ENCODE assay signal across 8 mouse cellular contexts in genomic region chr12:17011100-17011870, GRCm38 (mm10). TPM values are rescaled to one million over a fixed set of nuclear protein-coding genes. Genes with fewer than 3 reads are reported as not detected.
DNase-seq lines count a peak whose midpoint lies in the region; ATAC-seq and TF ChIP-seq lines count a peak whose summit lies in the region.

Gene 2410004P03Rik (minus strand): TSS chr12:17011727.

- peak; percentile 75 for ATAC-seq in forebrain, postnatal 0 days

- H3K27ac ChIP-seq in cerebellum, adult 2 months (ENCODE audit: insufficient read depth, low read length) = no peak within 1 kb of the TSS
- H3K27ac ChIP-seq in forebrain, postnatal 0 days (ENCODE audit: low read depth, low read length) = no peak within 1 kb of the TSS; the same call in 1 of the 2 replicates
- H3K27ac ChIP-seq in hindbrain, embryonic 10.5 days = peak within 1 kb of the TSS; percentile 24

- no peak for TF ChIP-seq POLR2A in cerebellum, adult 2 months (IDR thresholded peaks at IDR 0.05; ENCODE audit: borderline replicate concordance, insufficient read depth, low read length)

- TF ChIP-seq CTCF in cerebellum, adult 2 months (IDR thresholded peaks at IDR 0.05; ENCODE audit: borderline replicate concordance, insufficient read depth, low read depth, low read length) = peak; percentile 65
- TF ChIP-seq CTCF in forebrain, postnatal 0 days (IDR thresholded peaks at IDR 0.05; ENCODE audit: low read depth) = peak; percentile 81

- no peaks in the 10 kb centered on the region for H3K4me1 ChIP-seq in cerebellum, adult 2 months (ENCODE audit: control insufficient read depth, insufficient read depth, low read length)
- H3K4me1 ChIP-seq in forebrain, postnatal 0 days (ENCODE audit: insufficient read depth) = no peaks in the 10 kb centered on the region
- H3K4me1 ChIP-seq in hindbrain, embryonic 10.5 days (replicated peaks) = peaks cover 9% of the 10 kb centered on the region

- no peaks in the 10 kb centered on the region for H3K36me3 ChIP-seq in forebrain, postnatal 0 days (ENCODE audit: insufficient read depth)
- H3K36me3 ChIP-seq in hindbrain, embryonic 10.5 days = no peaks in the 10 kb centered on the region

- no peaks in the 10 kb centered on the region for H3K9me3 ChIP-seq in forebrain, postnatal 0 days (ENCODE audit: low read length)
- peaks cover 15% of the 10 kb centered on the region; the same call in 1 of the 2 replicates for H3K9me3 ChIP-seq in hindbrain, embryonic 10.5 days

- peak; percentile 80 for DNase-seq in Muller cell, postnatal 12 days (ENCODE audit: inconsistent ontology term)
- peak; percentile 48 to 64 for DNase-seq in cerebellum, adult 2 months
- DNase-seq in forebrain, postnatal 0 days = peak; percentile 72
- peak; percentile 89 for DNase-seq in hindbrain, embryonic 10.5 days (ENCODE audit: low spot score)
- peak; percentile 55 to 67 for DNase-seq in layer of hippocampus, postnatal 14 days (ENCODE audit: low spot score in 2 of 2)
- DNase-seq in lung, postnatal 36 days = peak; percentile 90
- peak; percentile 85 for DNase-seq in retina, embryonic 14.5 days (ENCODE audit: low spot score)
- DNase-seq in thymus, postnatal 4 days = peak; percentile 92

- peak within 1 kb of the TSS; percentile 53 for H3K4me2 ChIP-seq in forebrain, postnatal 0 days (ENCODE audit: low read depth)

- peak within 1 kb of the TSS; percentile 17 for H3K4me3 ChIP-seq in cerebellum, adult 2 months (replicated peaks; ENCODE audit: insufficient read depth, low read depth, low read length)
- H3K4me3 ChIP-seq in forebrain, postnatal 0 days (ENCODE audit: low read depth, low read length) = peak within 1 kb of the TSS; percentile 33
- peak within 1 kb of the TSS; percentile 55 for H3K4me3 ChIP-seq in hindbrain, embryonic 10.5 days

- H3K27me3 ChIP-seq in cerebellum, adult 2 months (ENCODE audit: control insufficient read depth, insufficient read depth, low read length) = no peaks in the 10 kb centered on the region
- no peaks in the 10 kb centered on the region for H3K27me3 ChIP-seq in forebrain, postnatal 0 days (ENCODE audit: insufficient read depth, low read length)
- 0 out of 2 replicates have a peak, but pooled peaks cover 7% of the 10 kb centered on the region for H3K27me3 ChIP-seq in hindbrain, embryonic 10.5 days (ENCODE audit: insufficient read depth, poor library complexity, severe bottlenecking)

- H3K9ac ChIP-seq in forebrain, postnatal 0 days = peak within 1 kb of the TSS; percentile 41; the same call in 1 of the 2 replicates

- 6% methylated on average over 29 of the region's 29 CpGs for WGBS in cerebellum, adult 2 months
- WGBS in forebrain, postnatal 0 days = 8% methylated on average over 29 of the region's 29 CpGs
- WGBS in hindbrain, embryonic 10.5 days = 7% methylated on average over 29 of the region's 29 CpGs

RNA-seq across cellular contexts. Expression of gene 2410004P03Rik, which starts in this region (rescaled TPM):
- polyA plus RNA-seq in cerebellum, adult 2 months (2012; rRNA removed) = 0.90 and 1.1 TPM in 2 replicates
- total RNA-seq in forebrain, postnatal 0 days (2014; rRNA removed) = 8.5 and 9.2 TPM in 2 replicates
- 8.5 and 9.4 TPM in 2 replicates for polyA plus RNA-seq in forebrain, postnatal 0 days (2015; fragmentation: Nextera tagmentation; extraction: Ambion mirVana)
- polyA plus RNA-seq in hindbrain, embryonic 10.5 days (2016; fragmentation: Nextera tagmentation; extraction: Ambion mirVana) = 2.5 and 5.6 TPM in 2 replicates
- total RNA-seq in layer of hippocampus, postnatal 14 days (2021) = 1 to 10 TPM; 1.1 to 2.4 TPM
